Mouse (Mus musculus) lung, adult 2 months (tissue): ENCODE measurements at regions not wholly inside any gene's neighbourhood (a gene's known extent, or its start where the extent isn't known, plus 50 kb on each side); places are given as distances from the start of the nearest gene placed in this dataset.
A peak's percentile ranks its signal among the peaks of the same experiment; 100 is the strongest.

Experiments
- CTCF ChIP-seq: fragments of 200-500 bp; IDR thresholded peaks from 2 replicates; pipeline ENCODE4 v1.5.1; 2011; ENCODE audit warnings: mild to moderate bottlenecking, low read length, control low read depth; ENCODE audit not compliant: insufficient read depth
- POLR2A ChIP-seq: fragments of 200-500 bp; IDR thresholded peaks from 2 replicates; pipeline ENCODE4 v1.6.1; 2011; ENCODE audit warnings: low read depth, mild to moderate bottlenecking, control low read depth, low read length, borderline replicate concordance; ENCODE audit errors: extremely low read depth

DNA sequence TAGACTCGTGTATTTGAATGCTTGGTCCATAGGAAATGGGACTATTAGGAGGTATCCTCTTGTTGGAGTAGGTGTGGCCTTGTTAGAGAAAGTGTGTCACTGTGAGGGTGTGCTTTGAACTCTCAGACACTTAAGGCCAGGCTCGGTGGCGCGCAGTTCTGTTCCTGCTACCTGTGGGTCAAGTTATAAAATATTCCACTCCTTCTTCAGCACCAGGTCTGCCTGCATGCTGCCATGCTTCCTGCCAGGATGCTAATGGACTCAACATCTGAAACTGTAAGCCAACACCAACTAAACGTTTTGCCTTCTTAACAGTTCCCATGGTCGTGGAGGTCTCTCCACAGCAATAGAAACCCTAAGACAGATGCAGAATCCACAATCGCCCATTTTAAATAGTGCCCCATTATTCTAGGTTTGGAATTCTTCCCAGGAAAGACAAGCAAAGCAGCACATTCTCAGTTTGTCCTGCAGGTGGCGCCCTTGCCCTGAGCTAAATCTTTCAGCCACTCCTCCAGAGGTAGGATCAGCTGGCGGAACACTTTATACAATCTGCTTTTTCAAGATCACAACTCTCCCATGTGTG lies 80.2 kb upstream of the Dync1i1 start:
- TF ChIP-seq CTCF: peak; percentile 88
- no peak for TF ChIP-seq POLR2A
